In the genomic region with DNA sequence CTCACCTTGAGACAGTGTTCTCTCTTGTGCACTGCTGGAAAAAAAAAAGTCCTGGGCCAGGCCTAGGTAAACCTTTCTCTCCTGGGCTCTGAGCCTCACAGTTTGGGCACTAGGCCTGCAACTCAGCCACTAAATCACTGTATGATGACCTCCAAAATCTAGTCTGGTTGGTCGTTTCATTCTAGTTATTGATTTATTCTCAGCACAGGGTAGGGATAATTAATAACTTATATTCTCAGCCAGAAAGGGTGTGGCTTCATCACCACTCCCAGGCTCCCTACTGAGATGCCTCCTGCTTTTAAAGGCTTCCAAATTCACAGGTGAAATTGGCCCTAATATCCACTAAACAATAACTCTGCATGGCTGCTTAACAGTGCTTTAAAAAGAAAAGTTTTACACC, we compare ENCODE assay signal across 32 mouse cellular contexts.
"Had no signal": no experiment of that assay in that cellular context is flagged by ENCODE, and none has a peak within 500 bp of the region (broad histone marks: within the 10 kb centered on the region; RNA-seq: fewer than 3 reads in every experiment).

No protein-coding gene starts in this region.

- H3K27ac ChIP-seq: limb, embryonic 10.5 days; limb, embryonic 12.5 days; limb, embryonic 13.5 days; limb, embryonic 15.5 days; liver, embryonic 12.5 days; liver, embryonic 13.5 days; liver, embryonic 14.5 days; liver, embryonic 15.5 days; lung, embryonic 15.5 days; macrophage; midbrain, embryonic 10.5 days; midbrain, embryonic 12.5 days; midbrain, embryonic 13.5 days; midbrain, embryonic 15.5 days; neural tube, embryonic 12.5 days; neural tube, embryonic 13.5 days had no signal

- H3K36me3 ChIP-seq: limb, embryonic 10.5 days; limb, embryonic 12.5 days; limb, embryonic 13.5 days; limb, embryonic 15.5 days; liver, embryonic 12.5 days; liver, embryonic 13.5 days; liver, embryonic 15.5 days; lung, embryonic 15.5 days; midbrain, embryonic 10.5 days; midbrain, embryonic 12.5 days; midbrain, embryonic 13.5 days; midbrain, embryonic 15.5 days; neural tube, embryonic 12.5 days; neural tube, embryonic 13.5 days had no signal

- ATAC-seq: liver, embryonic 12.5 days; liver, postnatal 0 days; lung, postnatal 0 days; midbrain, embryonic 13.5 days; midbrain, embryonic 15.5 days; midbrain, embryonic 16.5 days had no signal

- H3K9me3 ChIP-seq: limb, embryonic 10.5 days; limb, embryonic 12.5 days; limb, embryonic 13.5 days; limb, embryonic 15.5 days; liver, embryonic 12.5 days; liver, embryonic 13.5 days; liver, embryonic 15.5 days; lung, embryonic 15.5 days; midbrain, embryonic 10.5 days; midbrain, embryonic 12.5 days; midbrain, embryonic 13.5 days; midbrain, embryonic 15.5 days; neural tube, embryonic 12.5 days; neural tube, embryonic 13.5 days had no signal

- H3K27me3 ChIP-seq: limb, embryonic 12.5 days; limb, embryonic 13.5 days; limb, embryonic 15.5 days; liver, embryonic 12.5 days; liver, embryonic 13.5 days; liver, embryonic 15.5 days; lung, embryonic 15.5 days; megakaryocyte, embryonic 14.5 days; midbrain, embryonic 12.5 days; midbrain, embryonic 13.5 days; midbrain, embryonic 15.5 days; neural tube, embryonic 12.5 days; neural tube, embryonic 13.5 days had no signal

- H3K9ac ChIP-seq: limb, embryonic 12.5 days; limb, embryonic 13.5 days; limb, embryonic 15.5 days; liver, embryonic 12.5 days; liver, embryonic 13.5 days; liver, embryonic 14.5 days; liver, embryonic 15.5 days; liver, postnatal 0 days; lung, embryonic 14.5 days; lung, embryonic 15.5 days; midbrain, embryonic 12.5 days; midbrain, embryonic 13.5 days; midbrain, embryonic 15.5 days; neural tube, embryonic 12.5 days; neural tube, embryonic 13.5 days had no signal

- H3K4me1 ChIP-seq: limb, embryonic 15.5 days; liver, embryonic 12.5 days; liver, embryonic 13.5 days; liver, embryonic 15.5 days; lung, embryonic 15.5 days; megakaryocyte, embryonic 14.5 days; midbrain, embryonic 10.5 days; midbrain, embryonic 12.5 days; midbrain, embryonic 13.5 days; midbrain, embryonic 15.5 days; neural tube, embryonic 12.5 days; neural tube, embryonic 13.5 days had no signal

- DNase-seq: left cerebral cortex, postnatal 4 days; liver; liver, embryonic 13.5 days; liver, postnatal 0 days; lung, adult 18-20 months; lung, adult 2 months; lung, embryonic 14.5 days; lung, postnatal 10 days; lung, postnatal 14 days; lung, postnatal 36 days; lung, postnatal 4 days; midbrain, embryonic 14.5 days had no signal

- H3K4me2 ChIP-seq: limb, embryonic 12.5 days; limb, embryonic 13.5 days; limb, embryonic 15.5 days; liver, embryonic 12.5 days; liver, embryonic 13.5 days; liver, embryonic 15.5 days; lung, embryonic 14.5 days; lung, embryonic 15.5 days; midbrain, embryonic 11.5 days; midbrain, embryonic 12.5 days; midbrain, embryonic 13.5 days; midbrain, embryonic 15.5 days; neural tube, embryonic 12.5 days; neural tube, embryonic 13.5 days had no signal

- H3K4me3 ChIP-seq: limb, embryonic 10.5 days; limb, embryonic 12.5 days; limb, embryonic 13.5 days; limb, embryonic 15.5 days; liver, embryonic 12.5 days; liver, embryonic 13.5 days; liver, embryonic 15.5 days; lung, embryonic 15.5 days; megakaryocyte, embryonic 14.5 days; midbrain, embryonic 10.5 days; midbrain, embryonic 12.5 days; midbrain, embryonic 13.5 days; midbrain, embryonic 15.5 days; myocyte; neural tube, embryonic 12.5 days; neural tube, embryonic 13.5 days had no signal
